Mouse (Mus musculus) heart, postnatal 36 days (tissue): ENCODE results near the gene Rnf103. TPM values are rescaled to one million over a fixed set of nuclear protein-coding genes. Genes with fewer than 3 reads are reported as not detected.

Source experiments
- total RNA-seq, 2 experiments: library from RNA; stranded (reverse); gene quantifications; 2 replicates each; pipeline ENCODE4 v1.2.3; 2021

Rnf103 gene
- total RNA-seq, 2 experiments from 2014 or later = 26.1 to 27.0 TPM

Other genes with a start within 250 kb of the Rnf103 start
- gene Krcc1, start 222.2 kb upstream of the Rnf103 start, total RNA-seq = 10 to 100 TPM; 51.9 to 56.0 TPM
- gene Smyd1, start 171.7 kb upstream of the Rnf103 start, total RNA-seq = 100 to 1,000 TPM; 351 to 373 TPM
- under 1 TPM in 1 of 2 experiments, not detected in 1; 0.25 TPM for gene Cd8b1, start 171.1 kb upstream of the Rnf103 start, total RNA-seq
- under 1 TPM; 0.11 to 0.22 TPM for gene Cd8a, start 120.5 kb upstream of the Rnf103 start, total RNA-seq
- 10 to 100 TPM; 74.7 to 79.6 TPM for gene Rmnd5a, start 53.3 kb upstream of the Rnf103 start, total RNA-seq
- gene Chmp3, start 49.9 kb downstream of the Rnf103 start, total RNA-seq = 10 to 100 TPM; 49.2 to 54.5 TPM
- 10 to 100 TPM; 21.1 to 24.4 TPM for gene Kdm3a, start 139.1 kb downstream of the Rnf103 start, total RNA-seq
- 10 to 100 TPM; 14.7 to 17.4 TPM for gene Reep1, start 213.7 kb downstream of the Rnf103 start, total RNA-seq